Mouse (Mus musculus) brain, embryonic 18.5 days (tissue): ENCODE data around the gene 4931414P19Rik.

ENCODE experiments used
- DNase-seq: peaks from one replicate; pipeline ENCODE4 v3.0.0-alpha.2; 2012; ENCODE audit warnings: low read depth, low spot score

4931414P19Rik gene

DNA sequence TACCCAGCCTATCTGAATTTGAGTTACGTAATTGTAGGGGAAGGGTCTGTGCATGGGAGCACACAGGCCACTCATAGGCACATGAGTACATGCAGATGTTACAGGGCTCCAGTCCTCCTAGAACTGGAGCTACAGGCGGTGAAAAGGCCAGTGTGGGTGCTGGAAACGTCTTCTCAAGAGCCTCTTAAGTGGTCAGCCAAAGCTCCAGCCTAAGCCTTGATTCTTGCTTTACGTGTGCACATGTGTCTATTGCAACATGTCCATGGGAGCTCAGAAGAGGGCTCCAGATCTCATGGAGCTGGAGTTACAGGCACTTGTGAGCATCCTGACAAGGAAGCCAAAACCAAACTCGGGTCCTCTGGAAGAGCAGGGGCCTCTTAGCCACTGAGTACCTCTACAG, 61.1 kb downstream of the 4931414P19Rik start:
- DNase-seq = no peak

DNA sequence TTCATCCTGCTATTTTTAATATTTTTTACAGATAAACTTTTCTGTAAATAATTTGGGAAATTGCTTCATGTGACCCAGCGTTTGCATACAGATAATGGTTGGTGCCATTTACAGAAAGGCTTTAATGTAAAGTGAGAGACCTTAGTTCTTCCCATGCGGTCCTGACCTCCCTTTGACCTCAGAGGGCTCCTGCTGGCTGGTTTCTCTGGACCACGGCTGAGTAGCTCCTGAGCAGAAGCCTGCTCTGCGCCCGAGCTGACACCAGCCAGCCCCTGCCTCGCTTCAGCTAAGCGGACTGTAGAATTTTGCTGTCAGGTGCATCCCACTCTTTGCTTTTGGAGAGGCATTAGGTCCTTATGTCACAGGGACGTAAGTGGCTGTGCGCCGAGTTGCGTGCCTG, 65.0 kb downstream of the 4931414P19Rik start:
- DNase-seq = no peak

DNA sequence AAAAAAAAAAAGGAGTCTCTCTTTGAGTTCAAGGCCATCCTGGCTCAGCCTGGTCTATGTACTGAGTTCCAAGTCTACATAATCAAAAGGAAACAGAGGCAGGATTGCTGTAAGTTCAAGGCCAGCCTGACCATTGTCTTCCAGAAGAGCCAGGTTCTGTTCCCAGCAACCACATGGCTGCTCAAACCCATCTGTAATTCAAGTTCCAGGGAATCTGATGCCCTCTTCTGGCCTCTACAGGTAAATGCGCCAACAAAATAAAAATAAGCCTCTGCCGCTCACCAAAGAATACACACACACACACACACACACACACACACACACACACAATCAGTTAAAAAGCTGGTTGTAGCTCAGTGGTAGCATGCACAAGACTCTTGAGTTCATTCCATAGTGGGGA, 67.2 kb downstream of the 4931414P19Rik start:
- DNase-seq = no peak
